Mouse (Mus musculus): ENCODE measurements at regions not wholly inside any gene's neighbourhood (a gene's known extent, or its start where the extent isn't known, plus 50 kb on each side); places are given as distances from the start of the nearest gene placed in this dataset.
A peak's percentile ranks its signal among the peaks of the same experiment; 100 is the strongest.
"Not testable (repeated sequence)": the region's sequence is repeated elsewhere in the genome, so short reads cannot be mapped to it uniquely, and the experiment has no call there.

DNA sequence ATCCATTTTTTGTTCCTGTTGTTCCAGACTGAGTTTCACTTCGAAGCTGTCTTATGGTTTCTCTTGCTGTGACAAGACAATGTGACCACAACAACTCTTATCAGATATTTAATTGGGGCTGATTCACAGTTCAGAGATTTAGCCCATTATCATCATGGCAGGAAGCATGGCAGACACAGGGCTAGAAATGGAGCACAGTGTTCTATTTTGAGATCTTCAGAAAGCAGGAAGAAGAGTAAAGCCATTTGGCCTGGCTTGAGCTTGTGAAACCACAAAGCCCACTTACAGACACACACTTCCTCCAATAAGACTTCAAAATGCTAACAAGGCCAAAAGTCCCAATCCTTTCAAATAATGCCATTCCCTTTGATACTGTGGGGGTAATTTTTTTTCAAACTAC lies 670.4 kb upstream of the Cdh12 start:
- DNase-seq (ENCODE audit: inconsistent age in 2 of 2, low spot score in 1 of 2), result no peak

DNA sequence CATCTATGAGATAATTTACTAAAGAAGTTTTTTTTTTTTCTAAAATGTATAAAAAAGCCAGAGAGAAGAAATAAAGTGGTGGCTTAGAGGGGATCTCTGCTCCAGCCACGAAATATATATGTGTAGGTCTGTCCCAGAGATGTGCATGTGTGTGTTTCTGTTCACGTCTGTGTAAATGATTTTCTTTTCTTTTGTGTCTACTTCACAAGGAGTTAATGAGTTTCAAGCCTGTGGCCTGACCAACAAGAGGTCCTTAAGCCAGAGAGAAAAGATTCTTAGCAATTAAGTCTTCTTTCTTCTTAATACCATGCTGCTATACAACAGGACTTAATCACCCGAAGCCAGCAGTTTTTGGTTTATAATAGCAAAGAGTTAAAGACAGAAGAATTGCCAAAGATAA lies 665.2 kb upstream of the Cdh12 start:
- DNase-seq (ENCODE audit: inconsistent age in 2 of 2, low spot score in 1 of 2), result no peak

DNA sequence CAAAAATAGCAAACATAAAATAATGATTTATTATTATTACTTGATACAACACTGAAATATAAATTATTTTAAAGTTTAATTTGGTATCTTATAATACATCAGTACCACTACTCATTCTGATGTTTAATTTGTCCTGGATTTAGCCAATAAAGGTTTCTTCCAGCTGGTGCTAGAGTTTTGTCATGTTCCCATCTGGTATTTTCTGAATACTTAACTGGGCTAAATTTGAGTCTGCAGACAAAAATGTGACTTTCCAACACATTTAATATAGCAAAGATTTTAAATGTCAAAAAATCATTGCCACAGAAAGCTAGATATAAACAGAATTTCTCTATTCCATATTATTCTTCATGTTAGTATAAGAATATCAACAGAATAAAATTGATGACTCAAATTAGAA lies 642.1 kb upstream of the Cdh12 start:
- no peak for DNase-seq (ENCODE audit: inconsistent age in 2 of 2, low spot score in 1 of 2)

DNA sequence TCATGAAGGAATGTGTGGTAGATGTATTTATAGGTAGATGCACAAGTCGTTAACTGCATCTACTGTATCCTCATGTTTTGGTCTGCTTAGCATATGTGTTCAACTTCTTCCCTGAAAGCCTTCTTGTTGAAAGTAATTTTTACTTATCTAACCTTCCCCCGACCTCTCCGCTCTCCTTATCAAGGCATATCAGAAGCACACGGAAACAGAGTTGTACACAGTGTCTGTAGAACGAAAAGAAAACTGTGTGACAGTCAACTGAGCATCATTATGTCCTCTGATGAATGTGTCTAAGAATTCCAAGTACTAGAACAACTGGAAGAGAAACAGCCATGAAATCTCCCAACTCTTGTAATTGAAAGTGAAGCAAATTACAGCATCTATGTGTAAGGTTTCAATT lies 635.4 kb upstream of the Cdh12 start:
- no peak for DNase-seq (ENCODE audit: inconsistent age in 2 of 2, low spot score in 1 of 2)

DNA sequence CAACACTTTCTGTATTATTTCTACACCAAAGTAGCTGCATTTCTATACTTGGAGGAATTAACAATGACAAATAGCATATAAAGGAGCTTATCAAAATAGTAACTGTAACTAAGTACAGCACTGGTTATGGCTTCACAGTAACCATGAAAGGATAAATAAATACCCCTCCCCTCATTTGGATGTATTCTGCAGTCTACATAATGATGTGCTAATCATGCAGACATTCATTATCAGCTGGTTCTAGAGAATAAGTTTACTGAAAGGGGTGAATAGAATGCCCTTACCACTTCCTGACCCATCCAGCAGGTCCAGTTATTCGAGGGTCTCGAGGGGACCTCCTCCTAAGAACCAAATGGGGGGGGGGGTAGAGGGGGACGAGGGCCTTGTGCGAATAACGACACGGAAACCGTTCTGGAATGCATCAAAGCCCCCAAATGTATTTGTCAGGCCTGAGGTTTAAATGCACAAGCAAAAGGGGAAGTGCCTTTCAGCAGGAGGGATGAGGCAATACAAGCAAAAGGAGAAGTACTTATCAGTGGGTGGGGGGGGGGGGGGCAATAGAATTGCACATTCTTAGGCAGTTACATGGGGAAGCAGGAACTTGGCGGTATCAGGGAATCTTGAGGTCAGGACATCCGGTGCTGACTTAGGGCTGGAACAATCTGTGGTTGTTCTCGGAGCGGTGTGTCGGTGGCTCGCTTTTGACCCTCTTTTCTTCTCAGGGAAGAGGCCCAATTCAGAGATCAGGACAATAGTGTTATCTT lies 592.0 kb upstream of the Cdh12 start:
- DNase-seq (ENCODE audit: inconsistent age in 2 of 2, low spot score in 1 of 2), result not testable (repeated sequence)

DNA sequence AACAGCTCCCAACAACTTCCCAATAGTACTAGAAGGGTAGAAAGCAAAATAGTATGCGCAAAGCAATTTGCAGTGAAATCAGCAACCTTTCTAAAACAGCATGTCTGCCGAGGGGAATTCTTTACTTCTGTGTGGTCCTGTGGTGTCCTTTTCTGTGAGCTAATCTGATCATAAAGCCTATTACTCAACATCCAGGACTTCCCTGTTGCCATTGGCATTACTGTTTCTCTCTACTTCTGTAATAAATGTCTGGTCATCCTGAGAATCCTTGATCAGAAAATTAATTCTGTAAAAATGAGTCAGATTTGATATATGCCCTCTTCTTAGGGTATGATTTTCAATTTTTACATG lies 591.4 kb upstream of the Cdh12 start:
- DNase-seq (ENCODE audit: inconsistent age in 2 of 2, low spot score in 1 of 2), result peak in 1 of 2 experiments; percentile 39

DNA sequence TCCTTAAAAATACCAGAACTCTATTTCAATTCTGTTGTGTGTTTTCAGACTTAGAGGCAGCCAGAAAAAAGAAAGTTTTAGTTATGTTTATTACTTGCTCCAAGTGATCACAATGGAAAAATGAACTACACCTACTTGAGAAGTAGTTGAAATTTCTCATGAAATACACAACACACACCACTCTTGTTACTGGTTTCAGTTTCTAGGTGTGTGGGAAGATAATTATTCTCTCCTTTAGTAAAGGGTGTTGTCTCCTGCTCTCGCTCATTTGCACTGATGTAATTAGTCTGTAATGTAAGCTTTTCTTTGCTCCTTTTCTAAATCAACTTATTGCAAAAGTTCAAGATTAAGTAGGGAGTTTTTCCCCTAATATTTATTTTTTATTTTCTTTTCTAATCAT lies 590.4 kb upstream of the Cdh12 start:
- DNase-seq (ENCODE audit: inconsistent age in 2 of 2, low spot score in 1 of 2), result no peak

DNA sequence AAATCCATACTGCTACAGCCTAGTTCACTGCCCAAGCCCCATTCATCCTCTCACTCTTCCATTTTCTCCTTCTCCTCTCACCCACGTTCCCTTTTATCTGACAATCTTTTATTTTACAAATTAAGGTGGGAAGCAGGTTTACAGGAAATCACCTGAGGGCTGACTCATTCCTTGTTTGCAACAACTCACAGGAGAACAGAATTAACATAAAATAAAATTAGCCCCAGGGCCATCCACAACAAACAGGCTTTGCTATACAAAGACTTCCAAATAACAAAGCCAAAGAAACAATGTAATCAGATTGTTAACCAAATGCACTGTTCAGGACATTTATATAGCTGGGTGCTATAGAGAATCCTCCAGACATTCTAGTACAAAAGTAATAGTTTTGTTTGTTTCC lies 585.1 kb upstream of the Cdh12 start:
- no peak for DNase-seq (ENCODE audit: inconsistent age in 2 of 2, low spot score in 1 of 2)

DNA sequence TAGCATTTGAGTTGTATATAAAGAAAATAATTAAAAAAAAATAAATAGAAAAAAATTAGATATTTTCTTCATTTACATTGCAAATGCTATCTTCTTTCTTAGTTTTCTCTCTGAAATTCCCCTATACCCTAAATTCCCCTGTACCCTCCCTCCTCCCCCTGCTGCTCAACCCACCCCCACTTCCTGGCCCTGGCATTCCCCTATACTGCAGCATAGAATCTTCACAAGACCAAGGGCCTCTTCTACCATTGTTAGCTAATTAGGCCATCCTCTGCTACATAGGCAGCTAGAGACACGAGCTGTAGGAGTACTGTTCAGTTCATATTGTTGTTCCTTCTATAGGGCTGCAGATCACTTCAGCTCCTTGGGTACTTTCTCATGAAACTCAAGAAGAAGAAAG lies 582.5 kb upstream of the Cdh12 start:
- no peak for DNase-seq (ENCODE audit: inconsistent age in 2 of 2, low spot score in 1 of 2)

DNA sequence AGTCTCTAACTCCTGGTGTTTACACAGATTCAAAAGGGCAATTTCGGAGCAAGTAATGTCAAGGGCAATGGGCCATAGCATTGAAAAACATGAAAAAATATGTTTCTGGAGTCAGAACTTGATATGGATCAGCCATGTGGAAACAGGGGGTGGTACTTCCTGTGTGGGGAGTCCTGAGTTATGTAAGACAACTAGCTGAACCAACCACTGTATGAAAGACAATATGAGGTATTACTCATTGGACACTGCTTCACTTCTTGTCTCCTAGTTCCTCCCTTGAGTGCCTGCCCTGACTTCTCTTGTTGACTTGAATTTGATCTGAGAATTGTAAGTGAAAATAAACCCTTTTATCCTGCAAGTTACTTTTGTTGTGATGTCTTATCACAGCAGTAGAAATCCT lies 580.0 kb upstream of the Cdh12 start:
- DNase-seq (ENCODE audit: inconsistent age in 2 of 2, low spot score in 1 of 2), result no peak

DNA sequence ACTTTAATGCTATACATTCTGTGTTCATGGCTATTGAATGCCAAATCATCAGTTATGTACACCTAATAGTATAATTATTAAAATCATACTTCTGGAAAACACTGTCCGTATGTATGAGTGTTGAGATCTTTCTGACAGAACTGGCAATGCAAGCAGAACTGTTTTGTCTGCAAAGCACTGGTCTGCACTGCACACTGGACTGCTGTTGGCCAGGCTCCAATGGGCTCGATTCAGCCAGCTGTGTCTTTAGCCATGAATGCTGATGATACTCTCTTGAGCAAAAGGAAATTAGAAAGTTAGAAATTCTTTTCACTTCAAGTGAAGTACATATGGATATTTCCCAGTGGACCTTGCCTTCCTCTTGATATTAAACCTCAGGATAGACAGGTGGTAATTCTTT lies 576.5 kb upstream of the Cdh12 start:
- DNase-seq (ENCODE audit: inconsistent age in 2 of 2, low spot score in 1 of 2), result no peak
